ENCODE assay signal across 8 mouse cellular contexts in genomic region chr2:75767871-75768558, GRCm38 (mm10).
DNase-seq lines count a peak whose midpoint lies in the region; ATAC-seq and TF ChIP-seq lines count a peak whose summit lies in the region.

No protein-coding gene starts in this region.

- ATAC-seq in G1E (ENCODE audit: extremely low read depth, insufficient number of reproducible peaks, low FRiP score, poor library complexity, severe bottlenecking), result peak; percentile 92
- peak; percentile 87 for ATAC-seq in forebrain, embryonic 13.5 days

- DNase-seq in A20 (ENCODE audit: low read depth, low spot score) (peak; percentile 86), G1E (ENCODE audit: low spot score) (peak; percentile 83), liver (peak; percentile 64)
- peak; percentile 39 for DNase-seq in splenic B cell, adult 2 months (ENCODE audit: low read depth, low spot score)
- DNase-seq in right cerebral cortex, postnatal 36 days (ENCODE audit: low spot score in 2 of 2), result no peak
- DNase-seq in spleen, adult 18-20 months, result no peak
- DNase-seq in left cerebral cortex, adult 8-10 months (ENCODE audit: low spot score in 2 of 2), result no peak

- no peaks in the 10 kb centered on the region for H3K9me3 ChIP-seq in G1E (replicated peaks)
- no peaks in the 10 kb centered on the region for H3K9me3 ChIP-seq in forebrain, embryonic 13.5 days (replicated peaks)

- no peak overlapping the region for H3K4me3 ChIP-seq in G1E (ENCODE audit: low read depth, low read length)
- H3K4me3 ChIP-seq in forebrain, embryonic 13.5 days, result no peak overlapping the region

- no peak overlapping the region for H3K9ac ChIP-seq in forebrain, embryonic 13.5 days

- H3K27ac ChIP-seq in forebrain, embryonic 13.5 days, result peak overlapping the region; percentile 65

- no peak for TF ChIP-seq CTCF in G1E (IDR thresholded peaks at IDR 0.05; ENCODE audit: low read depth, low read length)

- no peak overlapping the region for H3K4me2 ChIP-seq in forebrain, embryonic 13.5 days

- H3K27me3 ChIP-seq in G1E (ENCODE audit: insufficient read depth, low read length), result no peaks in the 10 kb centered on the region
- H3K27me3 ChIP-seq in forebrain, embryonic 13.5 days, result no peaks in the 10 kb centered on the region
- H3K27me3 ChIP-seq in splenic B cell, adult 2 months (ENCODE audit: control insufficient read depth, insufficient read depth, low read length, poor library complexity, severe bottlenecking), result no peaks in the 10 kb centered on the region

- H3K36me3 ChIP-seq in G1E (replicated peaks), result no peaks in the 10 kb centered on the region
- no peaks in the 10 kb centered on the region for H3K36me3 ChIP-seq in forebrain, embryonic 13.5 days (ENCODE audit: poor library complexity, severe bottlenecking)
- H3K36me3 ChIP-seq in splenic B cell, adult 2 months (ENCODE audit: control insufficient read depth, insufficient read depth, low read length, poor library complexity, severe bottlenecking), result no peaks in the 10 kb centered on the region

- peaks cover 56% of the 10 kb centered on the region for H3K4me1 ChIP-seq in G1E (ENCODE audit: insufficient read depth, low read depth, low read length)
- H3K4me1 ChIP-seq in forebrain, embryonic 13.5 days, result peaks cover 18% of the 10 kb centered on the region

- WGBS in forebrain, embryonic 13.5 days, result 42% methylated on average over 7 of the region's 7 CpGs

Comparison
In these comparisons a context has a peak if more than half of its experiments do, and no peak if none do; other contexts are left out.
1. DNase-seq: peak in A20 (single experiment), G1E (single experiment), liver (single experiment) and splenic B cell, adult 2 months (single experiment); none in right cerebral cortex, postnatal 36 days (0 of 2), spleen, adult 18-20 months (0 of 2) and left cerebral cortex, adult 8-10 months (0 of 2).